Mouse (Mus musculus): ENCODE results near the gene Ncor2. TPM values are rescaled to one million over a fixed set of nuclear protein-coding genes. Genes with fewer than 3 reads are reported as not detected.
A peak's percentile ranks its signal among the peaks of the same experiment; 100 is the strongest.
"Not testable (repeated sequence)": the region's sequence is repeated elsewhere in the genome, so short reads cannot be mapped to it uniquely, and the experiment has no call there.

The Ncor2 gene
- polyA plus RNA-seq, 1 experiment from 2014 or later: 34.9 TPM

DNA sequence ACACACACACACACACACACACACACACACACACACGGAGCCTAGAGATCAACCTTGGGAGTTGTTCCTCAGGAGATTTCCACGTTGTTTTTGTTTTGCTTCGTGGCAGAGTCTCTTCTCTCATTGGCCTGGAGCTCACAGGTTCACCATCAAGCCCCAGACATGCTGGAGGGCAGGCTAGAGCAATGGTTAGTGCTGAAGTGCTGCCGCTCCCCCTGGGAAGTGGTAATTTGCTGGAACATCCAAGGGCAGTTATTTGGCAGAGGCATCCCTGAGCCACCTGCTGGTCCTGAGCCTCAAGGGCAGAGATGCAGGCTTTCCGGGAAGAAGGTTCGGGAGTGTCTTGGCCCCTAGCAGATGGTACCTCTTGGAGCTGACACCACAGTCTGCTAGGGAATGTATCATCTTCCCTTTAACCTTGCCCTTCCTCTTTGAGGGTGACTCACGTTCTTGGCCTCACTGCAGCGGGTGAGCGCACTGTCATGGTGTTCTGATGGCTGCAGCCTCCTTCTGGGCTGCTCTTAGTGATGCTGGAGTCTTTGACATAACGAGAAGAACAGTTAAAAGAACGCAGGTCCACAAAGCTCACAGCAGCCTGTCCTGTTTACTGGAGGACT is 25.3 kb upstream of the Ncor2 start:
- no peak overlapping the region for H3K4me2 ChIP-seq (replicated peaks)
- no peak overlapping the region for H3K9ac ChIP-seq
- no peak overlapping the region for H3K4me3 ChIP-seq
- 83% methylated on average over 11 of the region's 11 CpGs for WGBS
- peaks cover 15% of the 10 kb centered on the region for H3K4me1 ChIP-seq
- H3K27me3 ChIP-seq: no peaks in the 10 kb centered on the region
- H3K27ac ChIP-seq: no peak overlapping the region
- ATAC-seq (ENCODE audit: low FRiP score, low read depth): no peak
- H3K36me3 ChIP-seq: no peaks in the 10 kb centered on the region
- 0 out of 2 replicates have a peak, but pooled peaks cover 3% of the 10 kb centered on the region for H3K9me3 ChIP-seq

GRCm38 (mm10) chr5:125203759-125204158 is 24.7 kb upstream of the Ncor2 start:
- H3K27ac ChIP-seq: no peak overlapping the region
- H3K36me3 ChIP-seq: no peaks in the 10 kb centered on the region
- peaks cover 15% of the 10 kb centered on the region for H3K4me1 ChIP-seq
- H3K27me3 ChIP-seq: no peaks in the 10 kb centered on the region
- H3K4me2 ChIP-seq (replicated peaks): no peak overlapping the region
- 0 out of 2 replicates have a peak, but pooled peaks cover 3% of the 10 kb centered on the region for H3K9me3 ChIP-seq
- no peak overlapping the region for H3K9ac ChIP-seq
- 68% methylated on average over 11 of the region's 11 CpGs for WGBS
- ATAC-seq (ENCODE audit: low FRiP score, low read depth): no peak
- no peak overlapping the region for H3K4me3 ChIP-seq

DNA sequence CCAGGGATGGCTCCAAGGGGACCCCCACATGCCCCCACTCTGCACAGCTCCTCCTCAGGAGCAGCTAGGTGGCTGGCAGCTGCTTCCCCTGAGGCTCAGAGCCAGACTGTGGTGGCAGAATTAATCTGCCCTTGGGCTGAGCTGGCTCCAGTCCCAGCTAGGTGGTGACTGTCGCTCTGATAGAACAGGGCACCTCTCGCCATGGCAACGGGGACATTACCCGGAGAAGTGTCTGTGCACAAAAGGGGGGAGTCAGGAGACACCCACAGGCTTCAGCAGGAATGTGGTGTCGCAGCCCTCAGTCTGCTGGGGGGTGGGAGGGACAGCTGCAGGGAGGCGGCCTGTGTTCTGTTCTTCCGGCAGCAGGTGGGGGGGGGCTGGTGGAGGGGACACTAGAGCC is 24.1 kb upstream of the Ncor2 start:
- H3K27ac ChIP-seq: no peak overlapping the region
- 0 out of 2 replicates have a peak, but pooled peaks cover 3% of the 10 kb centered on the region for H3K9me3 ChIP-seq
- 30% methylated on average over 7 of the region's 7 CpGs for WGBS

GRCm38 (mm10) chr5:125202100-125202499 is 23.1 kb upstream of the Ncor2 start:
- Histone ChIP-seq H3K27ac (no peak overlapping the region), H3K9me3 (0 out of 2 replicates have a peak, but pooled peaks cover 3% of the 10 kb centered on the region), H3K4me3 (no peak overlapping the region), H3K36me3 (no peaks in the 10 kb centered on the region), H3K4me2 (replicated peaks) (no peak overlapping the region), H3K4me1 (peaks cover 15% of the 10 kb centered on the region), H3K27me3 (no peaks in the 10 kb centered on the region), H3K9ac (no peak overlapping the region)
- 84% methylated on average over 5 of the region's 5 CpGs for WGBS
- ATAC-seq (ENCODE audit: low FRiP score, low read depth): no peak

More for the DNA sequence above, 24.1 kb upstream of the Ncor2 start:
- no peaks in the 10 kb centered on the region for H3K36me3 ChIP-seq
- peak; percentile 64 for ATAC-seq (ENCODE audit: low FRiP score, low read depth)
- H3K9ac ChIP-seq: 0 out of 2 replicates have a peak overlapping the region, but pooled peaks have one; percentile 13
- H3K4me3 ChIP-seq: no peak overlapping the region
- no peaks in the 10 kb centered on the region for H3K27me3 ChIP-seq
- no peak overlapping the region for H3K4me2 ChIP-seq (replicated peaks)
- peaks cover 15% of the 10 kb centered on the region for H3K4me1 ChIP-seq

DNA sequence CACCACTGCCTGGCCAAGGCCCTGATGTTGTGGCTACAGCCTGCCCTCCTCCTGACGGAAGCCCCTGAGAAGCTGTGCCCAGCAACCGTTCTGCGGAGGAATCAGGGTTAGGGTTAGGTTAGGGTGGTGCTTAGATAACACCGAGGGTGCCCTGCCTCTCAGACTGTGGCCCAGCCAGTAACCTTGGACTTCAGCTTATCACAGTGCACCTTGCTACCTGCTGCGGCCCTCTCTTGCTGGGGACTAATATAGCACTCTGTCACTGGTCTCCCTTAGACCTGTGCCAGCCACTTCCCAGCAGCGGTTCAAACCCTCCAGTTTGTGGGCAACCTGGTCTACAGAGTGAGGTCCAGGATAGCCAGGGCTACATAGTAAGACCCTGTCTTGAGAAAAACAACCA is 20.1 kb upstream of the Ncor2 start:
- Histone ChIP-seq H3K27ac (no peak overlapping the region), H3K4me2 (replicated peaks) (no peak overlapping the region), H3K27me3 (no peaks in the 10 kb centered on the region), H3K36me3 (no peaks in the 10 kb centered on the region), H3K4me1 (peaks cover 20% of the 10 kb centered on the region), H3K9ac (no peak overlapping the region), H3K4me3 (no peak overlapping the region), H3K9me3 (no peaks in the 10 kb centered on the region)
- WGBS: 90% methylated on average over 6 of the region's 6 CpGs
- ATAC-seq (ENCODE audit: low FRiP score, low read depth): no peak

DNA sequence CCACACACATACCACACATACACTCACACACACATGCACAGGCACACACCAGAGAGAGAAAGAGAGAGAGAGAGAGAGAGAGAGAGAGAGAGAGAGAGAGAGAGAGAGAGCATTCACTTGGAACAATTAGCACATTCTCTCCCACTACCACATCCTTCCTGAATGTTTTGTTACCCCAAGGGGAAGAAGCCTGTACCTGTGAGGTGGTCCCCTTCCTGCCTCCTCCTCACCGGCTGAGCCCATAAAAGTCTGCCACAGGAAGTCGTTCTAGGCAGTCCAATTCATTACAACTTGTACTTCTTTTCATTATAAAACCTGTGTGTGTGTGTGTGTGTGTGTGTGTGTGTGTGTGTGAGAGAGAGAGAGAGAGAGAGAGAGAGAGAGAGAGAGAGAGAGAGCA is 18.3 kb upstream of the Ncor2 start:
- ATAC-seq (ENCODE audit: low FRiP score, low read depth): not testable (repeated sequence)

GRCm38 (mm10) chr5:125196054-125196453 is 17.0 kb upstream of the Ncor2 start:
- Histone ChIP-seq H3K9ac (no peak overlapping the region), H3K4me1 (peaks cover 9% of the 10 kb centered on the region; the same call in 1 of the 2 replicates), H3K27me3 (no peaks in the 10 kb centered on the region), H3K4me2 (replicated peaks) (no peak overlapping the region), H3K9me3 (no peaks in the 10 kb centered on the region), H3K4me3 (no peak overlapping the region), H3K27ac (no peak overlapping the region), H3K36me3 (no peaks in the 10 kb centered on the region)
- WGBS: 62% methylated on average over 13 of the region's 13 CpGs
- ATAC-seq (ENCODE audit: low FRiP score, low read depth): no peak

More for the DNA sequence above, 18.3 kb upstream of the Ncor2 start:
- H3K4me2 ChIP-seq (replicated peaks); H3K9me3 ChIP-seq; H3K9ac ChIP-seq; H3K4me3 ChIP-seq; H3K36me3 ChIP-seq; H3K4me1 ChIP-seq; H3K27ac ChIP-seq; H3K27me3 ChIP-seq: not testable (repeated sequence)
- WGBS: 7% methylated on average over 2 of the region's 2 CpGs

DNA sequence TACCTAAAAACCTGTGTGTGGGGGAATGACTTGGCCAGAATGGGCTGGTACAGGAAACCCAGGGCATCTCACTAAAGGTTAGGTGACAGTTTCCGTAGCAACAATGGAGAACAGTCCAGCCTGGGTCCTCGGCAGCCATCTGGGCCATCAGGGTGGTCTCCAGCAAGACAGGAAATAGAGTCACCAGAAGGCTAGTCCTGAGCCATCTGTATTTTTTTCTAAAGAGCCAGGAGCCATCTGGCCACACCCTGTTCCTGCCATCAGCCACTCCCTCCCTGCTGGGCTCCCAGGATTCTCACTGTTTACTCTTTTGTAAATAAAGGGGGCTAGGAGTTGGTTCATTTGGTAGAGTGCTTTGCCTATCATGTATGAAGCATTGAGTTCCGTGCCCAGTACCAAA is 16.1 kb upstream of the Ncor2 start:
- no peak overlapping the region for H3K4me3 ChIP-seq
- H3K27me3 ChIP-seq: no peaks in the 10 kb centered on the region
- no peaks in the 10 kb centered on the region for H3K36me3 ChIP-seq
- WGBS: 53% methylated on average over 3 of the region's 3 CpGs
- no peak overlapping the region for H3K9ac ChIP-seq
- no peaks in the 10 kb centered on the region for H3K9me3 ChIP-seq
- no peak overlapping the region for H3K27ac ChIP-seq
- ATAC-seq (ENCODE audit: low FRiP score, low read depth): no peak
- H3K4me1 ChIP-seq: peaks cover 9% of the 10 kb centered on the region
- no peak overlapping the region for H3K4me2 ChIP-seq (replicated peaks)

GRCm38 (mm10) chr5:125193478-125194439 is 14.7 kb upstream of the Ncor2 start:
- Histone ChIP-seq H3K4me2 (replicated peaks) (no peak overlapping the region), H3K4me1 (peaks cover 11% of the 10 kb centered on the region), H3K9me3 (no peaks in the 10 kb centered on the region), H3K27me3 (no peaks in the 10 kb centered on the region), H3K36me3 (no peaks in the 10 kb centered on the region), H3K4me3 (no peak overlapping the region), H3K9ac (no peak overlapping the region), H3K27ac (no peak overlapping the region)
- WGBS: 61% methylated on average over 25 of the region's 25 CpGs
- no peak; the same call in 1 of the 2 replicates for ATAC-seq (ENCODE audit: low FRiP score, low read depth)

DNA sequence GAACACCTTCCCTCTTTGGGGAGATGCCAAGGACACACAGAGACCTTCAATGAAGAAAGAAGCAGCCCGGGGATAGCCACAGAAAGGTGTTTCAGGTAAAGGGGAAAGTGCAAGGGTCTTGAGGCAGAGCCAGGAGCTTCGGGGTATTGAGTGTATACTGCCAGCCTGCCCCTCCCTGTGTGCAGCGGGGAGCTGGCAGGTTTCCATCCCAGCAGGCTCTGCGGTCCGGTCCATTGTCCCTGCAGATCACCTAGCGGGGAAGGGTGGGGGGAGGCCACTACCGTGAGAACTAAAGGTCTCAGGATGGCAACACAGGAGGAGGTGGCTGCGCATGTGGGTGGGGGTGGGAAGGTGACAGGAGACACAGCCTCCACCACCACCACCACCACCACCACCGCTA is 12.6 kb upstream of the Ncor2 start:
- Histone ChIP-seq H3K27ac (no peak overlapping the region), H3K36me3 (no peaks in the 10 kb centered on the region)

DNA sequence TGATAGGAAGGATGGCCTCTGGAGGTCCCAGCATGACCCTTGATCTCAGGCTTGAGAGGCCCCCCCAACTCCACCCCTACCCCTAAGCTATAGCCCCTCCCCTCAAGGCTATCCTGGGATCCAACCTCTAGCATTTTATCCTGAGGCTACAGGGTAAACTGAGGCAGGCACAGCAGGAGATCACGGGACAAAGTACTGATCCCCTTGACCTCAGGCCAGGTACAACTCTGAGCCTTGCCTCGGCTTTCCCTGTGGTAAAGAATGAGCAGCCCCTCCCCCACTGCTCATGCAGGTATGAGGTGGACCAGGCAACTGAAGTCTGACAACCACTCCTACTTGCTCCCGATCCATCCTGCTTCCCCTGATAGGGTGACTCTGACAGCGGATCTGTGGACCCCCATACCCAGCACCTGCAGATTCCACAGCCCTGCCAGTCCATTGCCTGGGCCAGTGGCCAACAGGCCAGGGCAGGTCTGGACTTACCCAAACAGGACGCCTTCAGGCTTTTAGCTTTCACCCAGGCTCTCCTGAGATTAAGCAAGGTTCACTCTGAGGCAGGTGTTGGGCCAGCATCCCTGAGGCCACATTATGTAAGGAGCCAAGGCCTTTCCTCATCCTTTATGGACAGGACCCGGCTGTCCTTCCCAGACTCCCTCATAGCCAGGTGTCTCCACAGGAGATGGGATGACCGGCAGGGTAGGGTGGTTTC is 11.2 kb upstream of the Ncor2 start:
- peaks cover 18% of the 10 kb centered on the region for H3K4me1 ChIP-seq
- no peak; the same call in 1 of the 2 replicates for ATAC-seq (ENCODE audit: low FRiP score, low read depth)
- WGBS: 73% methylated on average over 7 of the region's 7 CpGs
- no peaks in the 10 kb centered on the region for H3K27me3 ChIP-seq
- no peak overlapping the region for H3K4me2 ChIP-seq (replicated peaks)
- H3K4me3 ChIP-seq: no peak overlapping the region
- H3K9me3 ChIP-seq: no peaks in the 10 kb centered on the region
- H3K9ac ChIP-seq: no peak overlapping the region
- H3K36me3 ChIP-seq: no peaks in the 10 kb centered on the region
- H3K27ac ChIP-seq: no peak overlapping the region; the same call in 1 of the 2 replicates

More for the DNA sequence above, 12.6 kb upstream of the Ncor2 start:
- no peak overlapping the region; the same call in 1 of the 2 replicates for H3K9ac ChIP-seq
- no peak for ATAC-seq (ENCODE audit: low FRiP score, low read depth)
- H3K4me3 ChIP-seq: no peak overlapping the region
- WGBS: 46% methylated on average over 9 of the region's 9 CpGs
- no peaks in the 10 kb centered on the region for H3K9me3 ChIP-seq
- H3K4me2 ChIP-seq (replicated peaks): no peak overlapping the region
- H3K27me3 ChIP-seq: no peaks in the 10 kb centered on the region
- peaks cover 13% of the 10 kb centered on the region for H3K4me1 ChIP-seq

GRCm38 (mm10) chr5:125189625-125190024 is 10.6 kb upstream of the Ncor2 start:
- H3K9me3 ChIP-seq: no peaks in the 10 kb centered on the region
- 39% methylated on average over 11 of the region's 11 CpGs for WGBS
- H3K36me3 ChIP-seq: no peaks in the 10 kb centered on the region
- no peak overlapping the region for H3K4me3 ChIP-seq
- H3K4me1 ChIP-seq: peaks cover 24% of the 10 kb centered on the region
- H3K27me3 ChIP-seq: no peaks in the 10 kb centered on the region
- H3K27ac ChIP-seq: peak overlapping the region; percentile 10; the same call in 1 of the 2 replicates
- no peak overlapping the region for H3K4me2 ChIP-seq (replicated peaks)
- no peak for ATAC-seq (ENCODE audit: low FRiP score, low read depth)
- no peak overlapping the region for H3K9ac ChIP-seq

Measured in limb, embryonic 13.5 days (tissue).